ENCODE assay signal across 8 mouse cellular contexts in genomic region chr13:109229618-109230334, GRCm38 (mm10).
A peak's percentile ranks its signal among the peaks of the same experiment; 100 is the strongest.
DNase-seq lines count a peak whose midpoint lies in the region; ATAC-seq and TF ChIP-seq lines count a peak whose summit lies in the region.

No protein-coding gene starts in this region.

- intact Hi-C loops in left cerebral cortex, postnatal 4 days (cut with DNase I): loop anchor here (5.0 kb wide), 4 partner anchors 118 to 513 kb away; no protein-coding TSS in a partner anchor
- intact Hi-C loops in left cerebral cortex, postnatal 10 days (cut with DNase I): loop anchor here (2.0 to 5.0 kb wide), 3 partner anchors 113 to 379 kb away; no protein-coding TSS in a partner anchor

- H3K4me1 ChIP-seq in kidney, adult 2 months (ENCODE audit: control insufficient read depth, insufficient read depth, low read length): peaks cover 4% of the 10 kb centered on the region; the same call in 1 of the 2 replicates
- H3K4me1 ChIP-seq in heart, embryonic 15.5 days (replicated peaks): peaks cover 16% of the 10 kb centered on the region
- H3K4me1 ChIP-seq in lung, embryonic 14.5 days (ENCODE audit: insufficient read depth): peaks cover 7% of the 10 kb centered on the region; the same call in 1 of the 2 replicates
- H3K4me1 ChIP-seq in stomach, embryonic 15.5 days: peaks cover 19% of the 10 kb centered on the region

- TF ChIP-seq POLR2A in kidney, adult 2 months (IDR thresholded peaks at IDR 0.05; ENCODE audit: low read depth, low read length): no peak

- no peaks in the 10 kb centered on the region for H3K27me3 ChIP-seq in kidney, adult 2 months (replicated peaks; ENCODE audit: control insufficient read depth, insufficient read depth, low read length)
- H3K27me3 ChIP-seq in heart, embryonic 15.5 days: no peaks in the 10 kb centered on the region
- no peaks in the 10 kb centered on the region for H3K27me3 ChIP-seq in lung, embryonic 14.5 days (ENCODE audit: insufficient read depth, low read length)
- H3K27me3 ChIP-seq in stomach, embryonic 15.5 days (replicated peaks): no peaks in the 10 kb centered on the region

- H3K36me3 ChIP-seq in kidney, adult 2 months (ENCODE audit: control insufficient read depth, insufficient read depth, low read length): no peaks in the 10 kb centered on the region
- H3K36me3 ChIP-seq in heart, embryonic 15.5 days: no peaks in the 10 kb centered on the region
- no peaks in the 10 kb centered on the region for H3K36me3 ChIP-seq in lung, embryonic 14.5 days (ENCODE audit: insufficient read depth)
- no peaks in the 10 kb centered on the region for H3K36me3 ChIP-seq in stomach, embryonic 15.5 days

- no peak overlapping the region for H3K9ac ChIP-seq in heart, embryonic 15.5 days
- no peak overlapping the region for H3K9ac ChIP-seq in lung, embryonic 14.5 days
- H3K9ac ChIP-seq in stomach, embryonic 15.5 days: no peak overlapping the region

- H3K27ac ChIP-seq in kidney, adult 2 months (ENCODE audit: insufficient read depth, low read depth, low read length): 0 out of 2 replicates have a peak overlapping the region, but pooled peaks have one; percentile 24
- no peak overlapping the region for H3K27ac ChIP-seq in heart, embryonic 15.5 days
- no peak overlapping the region for H3K27ac ChIP-seq in lung, embryonic 14.5 days (ENCODE audit: low read depth)
- peak overlapping the region; percentile 45; the same call in 1 of the 2 replicates for H3K27ac ChIP-seq in stomach, embryonic 15.5 days

- H3K4me3 ChIP-seq in kidney, adult 2 months (ENCODE audit: insufficient read depth, low read depth, low read length): peak overlapping the region; percentile 40
- peak overlapping the region; percentile 43 for H3K4me3 ChIP-seq in heart, embryonic 15.5 days
- peak overlapping the region; percentile 28 for H3K4me3 ChIP-seq in lung, embryonic 14.5 days (ENCODE audit: low read depth, low read length)
- H3K4me3 ChIP-seq in stomach, embryonic 15.5 days (replicated peaks): peak overlapping the region; percentile 23

- no peaks in the 10 kb centered on the region for H3K9me3 ChIP-seq in heart, embryonic 15.5 days (replicated peaks)
- no peaks in the 10 kb centered on the region for H3K9me3 ChIP-seq in lung, embryonic 14.5 days (ENCODE audit: low read depth, low read length)
- no peaks in the 10 kb centered on the region for H3K9me3 ChIP-seq in stomach, embryonic 15.5 days

- DNase-seq in kidney, adult 2 months: peak; percentile 20
- no peak for DNase-seq in kidney, adult 18-20 months
- peak; percentile 55 for DNase-seq in lung, embryonic 14.5 days
- DNase-seq in left cerebral cortex, postnatal 4 days: no peak
- DNase-seq in left cerebral cortex, postnatal 10 days (ENCODE audit: extremely low spot score in 1 of 2, low spot score in 2 of 2): no peak

- ATAC-seq in activated CD4-positive, CD25-positive, alpha-beta regulatory T cell, adult 4 months: peak; percentile 35
- no peak for ATAC-seq in heart, embryonic 15.5 days (replicated peaks; ENCODE audit: insufficient number of reproducible peaks, insufficient read depth, low FRiP score, low read depth)
- peak; percentile 45 for ATAC-seq in lung, embryonic 14.5 days (ENCODE audit: insufficient read depth)
- peak; percentile 43; the same call in 1 of the 2 replicates for ATAC-seq in stomach, embryonic 15.5 days (ENCODE audit: insufficient read depth, low FRiP score, low read depth)

- no peak for TF ChIP-seq CTCF in kidney, adult 2 months (conservative IDR thresholded peaks at IDR 0.05; ENCODE audit: insufficient read depth, insufficient read length, low read depth, low read length)
- no peak for TF ChIP-seq CTCF in lung, embryonic 14.5 days (IDR thresholded peaks at IDR 0.05; ENCODE audit: low read depth)

- H3K4me2 ChIP-seq in heart, embryonic 15.5 days: peak overlapping the region; percentile 70
- H3K4me2 ChIP-seq in lung, embryonic 14.5 days: peak overlapping the region; percentile 67
- peak overlapping the region; percentile 53 for H3K4me2 ChIP-seq in stomach, embryonic 15.5 days

- WGBS in kidney, adult 2 months: 32% methylated on average over 17 of the region's 17 CpGs
- 34% methylated on average over 17 of the region's 17 CpGs for WGBS in heart, embryonic 15.5 days
- WGBS in lung, embryonic 14.5 days: 19% methylated on average over 17 of the region's 17 CpGs
- WGBS in stomach, embryonic 15.5 days: 29% methylated on average over 17 of the region's 17 CpGs

Comparison
In these comparisons a context has a peak if more than half of its experiments do, and no peak if none do; other contexts are left out.
1. DNase-seq: peak in kidney, adult 2 months (single experiment) and lung, embryonic 14.5 days (single experiment); none in kidney, adult 18-20 months (single experiment), left cerebral cortex, postnatal 4 days (single experiment) and left cerebral cortex, postnatal 10 days (0 of 2).
2. H3K27ac ChIP-seq: peak in kidney, adult 2 months (single experiment) and stomach, embryonic 15.5 days (single experiment); none in heart, embryonic 15.5 days (single experiment) and lung, embryonic 14.5 days (single experiment).
3. Peak in every context shown above with its lines, with median percentiles within 50 percentile points of each other: H3K4me3 ChIP-seq and H3K4me2 ChIP-seq.